Mouse (Mus musculus) yolk sac, embryonic 10.5 days (tissue): ENCODE data around the gene Pphln1.
"Not testable (repeated sequence)": the region's sequence is repeated elsewhere in the genome, so short reads cannot be mapped to it uniquely, and the experiment has no call there.

Experiments used
- DNase-seq: peaks from one replicate; pipeline ENCODE4 v3.0.0-alpha.2; 2017; ENCODE audit warnings: low spot score

Pphln1 gene

DNA sequence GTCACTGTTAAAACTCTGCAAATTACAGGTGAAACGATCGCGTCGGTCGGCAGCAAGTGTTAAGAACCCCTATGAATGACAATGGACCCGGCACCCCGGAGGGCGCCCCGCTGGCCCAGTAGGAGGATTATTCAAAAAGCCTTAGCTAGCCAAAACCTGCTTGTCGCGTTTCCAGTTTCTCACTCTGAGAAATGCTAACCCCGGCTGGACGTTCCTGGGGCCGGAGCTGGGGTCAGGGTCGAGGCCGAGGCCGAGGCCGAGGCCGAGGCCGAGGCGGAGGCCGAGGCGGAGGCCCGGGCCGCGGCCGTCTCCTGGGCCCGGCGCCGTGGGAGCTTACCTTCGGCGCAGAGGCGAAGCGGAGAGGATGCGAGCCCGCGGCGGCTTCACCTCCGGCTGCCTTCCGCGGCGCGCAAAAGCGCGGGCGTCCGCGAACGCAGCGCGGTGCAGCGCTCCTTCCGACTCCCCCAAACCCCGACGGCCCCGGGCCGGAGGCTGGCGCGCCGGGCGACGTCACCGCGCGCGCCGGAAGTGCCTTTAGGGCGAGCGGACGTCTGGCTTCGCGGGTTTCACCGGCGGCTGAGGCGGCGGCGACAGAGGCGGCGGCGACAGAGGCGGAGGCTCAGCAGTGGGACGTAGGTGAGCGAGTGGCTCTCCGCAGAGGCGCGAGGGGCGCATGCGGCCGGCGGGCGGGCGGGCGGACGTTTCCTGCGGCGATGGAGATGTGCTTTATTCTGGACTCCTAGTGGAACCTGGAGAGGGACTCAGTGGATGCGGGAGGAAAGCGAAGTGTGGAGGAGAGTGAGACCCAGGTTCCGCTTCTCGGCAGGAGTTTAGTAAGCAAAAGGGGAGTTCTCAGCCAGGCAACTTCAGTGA lies at the start of gene Pphln1, which contains the start of gene Zcrb1:
Gene Pphln1, plus strand, starts transcription at position 525 of the 873 bp plus-strand sequence.
Gene Zcrb1, minus strand, starts transcription at position 509 of the 873 bp plus-strand sequence.
- DNase-seq = peak; percentile 85

DNA sequence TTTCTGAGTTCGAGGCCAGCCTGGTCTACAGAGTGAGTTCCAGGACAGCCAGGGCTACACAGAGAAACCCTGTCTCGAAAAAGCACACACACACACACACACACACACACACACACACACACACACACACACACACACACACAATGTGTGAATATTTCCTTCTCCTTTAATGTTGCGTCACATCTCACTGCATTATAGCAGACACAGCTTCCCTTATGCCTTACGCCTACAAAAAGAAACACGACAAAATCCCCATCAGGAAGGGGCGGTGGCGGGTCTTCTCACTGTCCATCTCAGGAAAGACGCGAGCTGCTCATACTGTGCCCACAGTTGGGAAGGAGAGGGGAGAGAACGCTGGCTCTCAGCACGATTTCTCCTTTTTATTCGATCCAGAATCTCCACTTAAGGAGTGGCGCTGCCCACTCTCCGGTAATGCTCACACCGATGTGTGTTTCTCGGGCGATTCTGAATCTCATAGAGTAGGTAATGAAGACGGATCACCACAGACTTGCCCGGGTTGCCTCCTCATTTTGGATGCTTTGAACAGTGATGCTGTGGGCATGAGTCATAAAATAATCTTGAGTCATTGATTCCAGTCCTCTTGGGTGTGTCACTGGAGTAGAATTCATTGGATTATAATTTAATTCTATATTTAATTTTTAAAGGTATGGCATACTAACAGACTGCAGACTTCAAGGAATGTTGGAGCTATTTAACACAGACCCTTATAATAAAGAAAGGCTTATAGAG lies 39.6 kb upstream of the Pphln1 start:
- DNase-seq = no peak

DNA sequence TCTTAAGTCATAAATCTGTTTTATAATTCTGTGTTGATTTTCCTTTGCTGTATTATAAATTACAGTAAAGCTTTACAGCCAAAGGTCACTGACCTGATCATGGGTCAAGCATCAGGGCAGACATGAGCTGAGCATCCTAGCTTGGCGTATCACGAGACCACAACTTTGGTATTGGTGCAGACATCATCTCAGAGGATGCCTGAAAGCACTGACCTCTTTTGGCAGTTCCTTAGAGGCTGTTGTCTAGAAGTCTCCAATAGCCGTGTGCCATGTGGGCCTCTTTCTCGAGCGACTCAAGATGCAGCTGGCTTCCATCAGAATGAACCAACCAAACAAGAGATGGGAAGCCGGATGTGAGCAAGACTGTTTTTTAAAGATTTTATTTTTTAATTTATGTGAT lies 32.6 kb upstream of the Pphln1 start:
- DNase-seq = no peak

DNA sequence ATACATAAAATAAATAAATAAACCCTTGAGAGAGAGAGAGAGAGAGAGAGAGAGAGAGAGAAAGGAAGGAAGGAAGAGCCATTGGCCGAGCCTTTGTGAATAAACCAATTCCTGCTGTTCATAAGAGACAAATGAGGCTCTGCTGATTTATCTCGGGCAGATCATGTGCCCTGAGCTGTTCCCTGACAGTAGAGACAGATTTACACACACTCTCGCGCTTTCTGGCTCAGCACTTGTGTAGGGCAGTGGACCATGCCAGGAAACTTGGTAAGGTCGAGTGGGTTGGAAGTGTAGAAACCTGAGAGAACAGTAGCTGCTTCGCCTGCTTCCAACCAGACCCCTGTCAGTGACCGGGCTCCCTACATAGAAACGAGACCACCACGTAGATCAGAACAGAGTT lies 29.6 kb upstream of the Pphln1 start:
- DNase-seq = no peak

DNA sequence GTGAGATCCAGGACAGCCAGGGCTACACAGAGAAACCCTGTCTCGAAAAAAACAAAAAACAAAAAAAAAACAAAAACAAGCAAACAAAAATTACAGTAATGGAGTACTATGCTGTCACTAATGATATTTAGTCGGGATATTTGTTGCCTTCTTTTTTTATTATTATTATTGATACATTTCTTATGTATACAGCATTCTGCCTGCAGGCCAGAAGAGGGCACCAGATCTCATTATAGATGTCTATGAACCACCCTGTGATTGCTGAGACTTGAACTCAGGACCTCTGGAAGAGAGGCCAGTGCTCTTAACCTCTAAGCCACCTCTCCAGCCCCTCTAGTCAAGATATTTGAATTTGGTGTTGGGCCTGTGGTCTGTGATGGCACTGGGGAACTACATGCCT lies 26.3 kb upstream of the Pphln1 start:
- DNase-seq = no peak

DNA sequence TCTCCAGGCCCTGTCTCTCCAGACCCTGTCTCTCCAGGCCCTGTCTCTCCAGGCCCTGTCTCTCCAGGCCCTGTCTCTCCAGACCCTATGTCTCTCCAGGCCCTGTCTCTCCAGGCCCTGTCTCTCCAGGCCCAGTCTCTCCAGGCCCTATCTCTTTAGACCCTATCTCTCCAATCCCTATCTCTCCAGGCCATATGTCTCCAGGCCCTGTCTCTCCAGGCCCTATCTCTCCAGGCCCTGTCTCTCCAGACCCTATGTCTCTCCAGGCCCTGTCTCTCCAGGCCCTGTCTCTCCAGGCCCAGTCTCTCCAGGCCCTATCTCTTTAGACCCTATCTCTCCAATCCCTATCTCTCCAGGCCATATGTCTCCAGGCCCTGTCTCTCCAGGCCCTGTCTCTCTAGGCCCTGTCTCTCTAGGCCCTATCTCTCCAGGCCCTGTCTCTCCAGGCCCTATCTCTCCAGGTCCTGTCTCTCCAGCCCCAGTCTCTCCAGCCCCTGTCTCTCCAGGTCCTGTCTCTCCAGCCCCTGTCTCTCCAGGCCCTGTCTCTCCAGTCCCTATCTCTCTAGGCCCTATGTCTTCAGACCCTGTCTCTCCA lies 25.5 kb upstream of the Pphln1 start:
- DNase-seq = not testable (repeated sequence)

DNA sequence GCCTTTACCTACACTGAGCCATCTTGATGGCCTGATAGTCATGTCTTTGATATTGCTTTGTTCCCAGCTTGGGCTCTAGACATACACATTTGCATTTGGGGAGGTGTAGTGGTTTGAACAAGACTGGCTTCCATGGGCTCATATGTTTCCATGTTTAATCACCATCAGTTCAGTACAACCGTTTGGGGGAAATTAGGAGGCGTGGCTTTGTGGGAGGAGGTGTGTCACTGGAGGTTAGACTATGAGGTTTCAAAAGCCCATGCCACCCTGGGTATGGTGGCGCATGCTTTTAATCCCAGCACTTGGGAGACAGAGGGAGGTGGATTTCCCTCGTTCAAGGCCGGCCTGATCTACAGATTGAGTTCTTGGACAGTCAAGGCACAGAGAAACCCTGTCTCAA lies 22.5 kb upstream of the Pphln1 start:
- no peak for DNase-seq

DNA sequence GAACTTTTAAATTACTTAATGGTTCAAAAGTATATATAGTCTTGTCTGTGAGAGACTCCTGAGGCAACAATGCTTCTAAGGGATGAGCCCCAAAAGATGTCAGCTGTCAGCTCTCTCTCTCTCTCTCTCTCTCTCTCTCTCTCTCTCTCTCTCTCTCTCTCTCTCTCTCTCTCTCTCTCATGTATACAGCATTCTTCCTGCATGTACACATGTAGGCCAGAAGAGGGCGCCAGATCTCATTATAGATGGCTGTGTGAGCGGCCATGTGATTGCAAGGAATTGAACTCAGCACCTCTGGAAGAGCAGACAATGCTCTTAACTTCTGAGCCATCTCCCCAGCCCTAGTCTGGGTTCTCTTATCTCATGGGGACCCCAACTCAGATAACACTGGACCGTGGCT lies 19.0 kb upstream of the Pphln1 start:
- no peak for DNase-seq

DNA sequence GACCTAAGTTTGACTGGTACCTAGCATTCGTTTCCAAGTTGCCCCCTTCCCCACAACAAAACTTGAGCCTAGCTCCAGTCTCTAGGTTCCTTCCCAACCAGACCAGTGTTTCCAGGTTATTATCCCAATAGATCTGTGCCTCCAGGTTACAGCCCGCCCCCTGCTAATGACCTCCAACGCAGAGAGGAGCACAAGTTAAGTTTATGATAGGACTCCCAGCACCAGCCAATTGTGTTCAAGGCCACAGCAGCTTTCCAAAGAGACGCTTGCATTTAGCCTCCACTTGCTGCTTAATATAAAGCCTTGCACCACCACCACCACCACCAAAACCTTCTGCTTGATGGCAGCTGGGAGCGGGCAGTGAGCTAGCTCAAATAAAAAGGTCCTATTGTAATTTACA lies 16.8 kb upstream of the Pphln1 start:
- DNase-seq = no peak

DNA sequence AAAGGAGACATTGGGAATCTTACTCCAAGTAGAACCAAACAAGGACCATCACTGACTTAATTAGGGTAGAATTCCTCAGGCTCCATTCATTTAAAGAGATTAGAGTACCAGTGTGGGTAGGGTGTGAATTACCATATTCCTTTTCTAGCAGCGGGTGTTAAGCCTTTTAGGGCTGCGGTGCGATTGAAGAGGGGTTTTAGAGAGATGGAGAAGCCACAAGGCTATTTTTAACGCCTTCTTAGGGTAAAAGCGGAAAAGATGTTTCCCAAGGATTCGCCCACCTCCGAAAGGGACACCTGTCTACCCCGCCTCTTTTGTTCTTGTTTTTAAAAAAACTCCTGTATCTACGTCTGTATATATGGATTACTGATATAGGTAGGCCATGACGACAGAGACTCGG lies 881 bp upstream of the Pphln1 start:
- no peak for DNase-seq

DNA sequence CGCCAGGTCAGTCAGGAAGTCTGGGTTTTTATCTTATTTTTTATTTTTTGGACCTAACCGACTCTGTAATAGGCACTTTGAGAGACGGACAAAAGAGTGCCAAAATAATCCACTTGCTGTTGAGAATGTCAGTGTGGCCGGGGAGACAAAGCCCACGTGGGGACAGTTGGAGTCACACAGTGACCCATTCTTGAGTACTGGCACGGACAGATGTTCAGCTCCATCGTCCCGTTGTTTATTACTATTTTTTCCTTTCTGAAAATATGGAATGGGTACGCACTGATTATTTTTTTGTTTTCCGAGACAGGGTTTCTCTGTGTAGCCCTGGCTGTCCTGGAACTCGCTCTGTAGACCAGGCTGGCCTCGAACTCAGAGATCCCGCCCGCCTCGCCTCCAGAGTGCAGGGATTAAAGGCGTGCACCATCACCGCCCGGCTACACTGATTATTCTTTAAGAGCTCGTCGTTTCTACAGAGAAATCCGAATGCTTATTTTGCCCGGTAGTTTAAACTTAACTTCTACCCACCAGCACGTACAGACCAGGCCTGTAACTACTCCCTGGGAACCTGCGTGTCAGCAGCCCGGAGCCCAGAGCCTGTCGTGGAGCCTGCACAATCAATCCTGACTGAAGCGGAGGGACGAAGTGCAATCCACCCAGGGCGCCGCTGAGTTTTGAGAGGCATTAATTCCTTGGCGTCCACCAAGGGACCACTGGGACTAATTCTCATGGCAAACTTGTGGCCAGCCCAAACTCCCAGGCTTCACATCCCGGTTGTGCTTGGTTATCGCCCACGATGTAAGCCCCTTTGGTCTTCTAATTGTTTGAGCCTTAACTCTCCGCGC lies 770 bp downstream of the Pphln1 start:
- no peak for DNase-seq

DNA sequence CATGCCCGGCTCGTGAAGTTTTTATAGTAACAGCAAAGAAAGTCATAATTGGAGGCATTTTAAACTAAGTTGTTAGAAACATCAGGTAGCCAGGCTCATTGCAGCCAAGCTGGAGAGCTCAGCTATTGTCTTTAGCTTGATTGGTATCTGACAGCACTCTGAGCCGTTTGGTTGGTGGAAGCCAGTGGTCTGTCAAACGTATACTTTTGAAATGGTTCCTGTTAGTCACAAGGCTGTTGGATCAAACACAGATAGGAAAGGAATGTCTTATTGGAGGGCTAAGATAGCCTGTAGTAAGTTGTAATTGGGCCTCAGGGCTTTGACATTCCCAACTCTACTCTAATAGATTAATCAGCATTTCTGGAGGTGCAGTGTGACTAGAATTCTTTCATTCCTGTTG lies 3.3 kb downstream of the Pphln1 start:
- DNase-seq = no peak

DNA sequence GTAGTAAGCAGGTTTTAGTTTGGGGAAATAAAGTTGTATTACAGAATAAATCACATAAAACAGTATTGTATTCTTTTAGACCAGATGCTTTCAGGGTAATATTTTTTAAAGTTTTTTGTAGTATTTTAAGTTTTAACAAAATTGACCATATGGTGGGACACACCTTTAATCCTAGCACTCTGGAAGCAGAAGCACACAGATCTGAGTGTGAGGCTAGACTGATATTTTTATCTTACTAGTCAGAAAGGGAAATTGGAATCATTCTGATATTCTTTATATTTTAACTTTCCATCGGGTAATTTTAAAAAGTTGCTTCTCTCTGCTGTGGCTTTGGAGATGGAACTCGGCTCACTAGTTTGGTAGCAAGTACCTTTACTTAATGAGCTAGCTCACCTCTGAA lies 4.6 kb downstream of the Pphln1 start:
- no peak for DNase-seq

DNA sequence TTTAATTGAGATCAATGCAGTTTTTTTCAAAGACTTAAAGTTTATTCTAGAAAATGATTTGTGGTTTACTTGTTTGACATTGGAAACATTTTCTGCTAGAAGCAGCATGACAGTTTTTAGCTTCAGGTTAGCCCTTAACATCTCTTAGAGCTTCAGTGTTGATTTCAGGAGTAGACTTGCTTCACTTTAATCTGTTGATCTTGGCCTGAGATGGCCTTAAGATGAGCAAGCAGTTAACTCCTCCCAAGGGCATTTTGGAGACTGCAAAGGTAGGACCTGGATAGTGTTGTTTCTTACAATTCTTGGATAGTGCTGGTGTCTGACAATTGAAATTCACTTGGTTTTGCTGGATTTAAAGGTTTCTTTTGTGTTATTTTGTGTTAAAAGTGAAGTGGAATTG lies 6.7 kb downstream of the Pphln1 start:
- DNase-seq = no peak

DNA sequence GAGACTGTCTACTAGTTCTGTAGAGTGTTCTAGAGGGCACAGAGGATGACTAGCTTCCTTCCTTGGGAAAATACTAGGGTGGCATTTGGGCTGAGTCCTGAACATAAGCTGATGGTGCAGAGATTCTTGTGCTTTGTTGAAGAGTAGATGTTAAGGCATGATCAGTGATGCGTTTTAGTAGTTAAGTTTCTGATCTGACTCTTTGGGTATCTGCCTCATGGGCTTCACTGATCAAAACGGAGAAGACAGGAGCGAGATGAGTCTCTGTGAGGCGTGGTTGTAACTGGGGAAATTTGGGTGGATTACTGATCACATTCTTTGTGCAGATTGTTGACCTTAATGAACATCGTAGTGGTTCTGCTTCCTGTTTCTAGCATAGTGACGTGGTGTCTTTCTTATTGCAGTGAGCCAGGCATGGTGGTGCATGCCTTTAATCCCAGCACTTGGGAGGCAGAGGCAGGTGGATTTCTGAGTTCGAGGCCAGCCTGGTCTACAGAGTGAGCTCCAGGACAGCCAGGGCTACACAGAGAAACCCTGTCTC lies 7.4 kb downstream of the Pphln1 start:
- DNase-seq = no peak

DNA sequence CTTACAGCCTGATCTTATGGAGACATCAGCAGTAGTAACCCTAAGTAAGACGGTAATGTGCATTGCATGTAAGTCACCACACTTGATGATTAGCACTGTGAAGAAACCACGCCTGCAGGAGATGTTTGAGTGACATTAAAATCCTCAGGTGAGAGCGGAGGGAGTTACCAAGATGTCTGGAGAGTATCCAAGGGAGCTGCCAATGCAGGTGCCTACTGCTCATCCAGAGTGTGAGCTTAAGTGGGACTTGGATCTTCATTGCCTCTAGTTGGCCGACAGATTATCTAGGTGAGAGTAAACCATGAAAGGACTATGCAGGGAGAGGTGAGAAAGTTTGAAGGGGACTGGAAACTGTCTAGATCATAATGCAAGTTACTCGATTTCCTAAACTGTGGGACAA lies 8.3 kb downstream of the Pphln1 start:
- no peak for DNase-seq

DNA sequence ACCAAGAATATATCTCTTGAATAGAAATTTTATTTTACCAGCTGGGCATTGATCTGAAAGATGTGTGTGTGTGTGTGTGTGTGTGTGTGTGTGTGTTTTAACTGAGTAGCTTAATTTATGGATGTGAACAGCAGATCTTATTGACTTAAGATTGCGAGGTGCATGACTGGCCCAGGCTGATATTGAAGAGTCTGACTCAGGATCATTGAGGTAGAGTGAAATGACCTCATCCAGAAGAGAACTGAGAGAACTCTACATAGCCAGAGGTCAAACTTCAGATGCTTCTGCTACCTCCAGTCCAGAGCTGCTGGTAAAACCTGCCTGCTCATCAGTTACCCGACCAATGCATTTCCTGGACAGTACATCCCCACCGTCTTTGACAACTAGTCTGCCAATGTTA lies 14.3 kb downstream of the Pphln1 start:
- no peak for DNase-seq

DNA sequence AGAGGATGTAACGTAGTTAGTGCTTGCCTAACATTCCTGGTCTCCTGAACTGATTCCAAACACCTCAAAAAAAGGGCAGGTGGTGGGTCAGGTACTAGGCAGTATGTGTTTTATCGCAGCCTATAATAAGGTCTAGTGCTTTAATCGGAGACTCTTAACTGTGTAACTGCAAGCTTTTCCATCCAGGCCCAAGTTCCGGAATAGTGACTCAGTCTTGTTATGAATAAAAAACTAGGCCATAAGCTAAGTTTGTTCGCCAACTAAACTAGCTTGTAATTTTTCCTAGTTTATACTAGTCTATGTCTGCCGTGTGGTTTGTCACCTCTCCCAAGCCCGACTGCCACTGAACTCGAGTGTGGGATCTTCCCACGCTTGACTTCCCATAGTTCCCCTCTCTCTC lies 16.3 kb downstream of the Pphln1 start:
- DNase-seq = no peak

DNA sequence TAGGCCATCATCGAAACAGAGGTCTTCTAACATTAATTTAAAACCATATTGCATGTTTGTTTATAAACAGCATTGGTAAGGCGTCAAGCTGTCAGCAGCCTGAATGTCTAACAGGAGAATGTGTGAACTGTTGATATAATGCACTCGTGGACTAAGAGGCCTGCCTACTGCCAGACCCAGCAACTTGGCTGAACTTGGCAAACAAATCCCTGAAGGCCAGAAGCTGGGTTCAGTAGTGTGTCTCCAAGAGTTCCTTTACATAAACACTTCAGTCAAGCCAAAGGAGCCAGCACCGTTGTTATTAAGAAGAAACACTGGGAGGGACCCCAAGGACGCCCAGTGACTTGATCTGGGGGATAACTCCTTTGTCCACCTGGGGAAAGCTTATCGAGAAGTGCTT lies 18.1 kb downstream of the Pphln1 start:
- no peak for DNase-seq

DNA sequence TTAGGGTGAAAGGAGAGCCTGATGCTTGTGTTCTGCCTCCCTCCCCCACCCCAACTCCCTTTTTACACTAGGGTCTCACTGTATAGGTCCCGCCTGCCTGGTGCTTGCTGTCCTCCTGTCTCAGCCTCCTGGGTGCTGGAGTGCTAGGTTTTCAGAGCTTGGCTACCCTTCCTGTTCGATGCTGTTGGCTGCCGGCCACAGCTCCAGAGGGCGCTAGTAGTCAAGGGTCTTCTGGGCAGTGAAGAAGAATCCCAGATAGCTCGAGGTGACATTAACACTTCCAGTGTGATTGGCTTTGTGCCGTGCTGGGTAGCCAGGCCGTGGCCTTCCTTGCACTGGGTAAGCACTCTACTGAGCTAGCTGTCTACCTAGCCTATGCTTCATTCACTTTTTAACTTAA lies 22.4 kb downstream of the Pphln1 start:
- no peak for DNase-seq

DNA sequence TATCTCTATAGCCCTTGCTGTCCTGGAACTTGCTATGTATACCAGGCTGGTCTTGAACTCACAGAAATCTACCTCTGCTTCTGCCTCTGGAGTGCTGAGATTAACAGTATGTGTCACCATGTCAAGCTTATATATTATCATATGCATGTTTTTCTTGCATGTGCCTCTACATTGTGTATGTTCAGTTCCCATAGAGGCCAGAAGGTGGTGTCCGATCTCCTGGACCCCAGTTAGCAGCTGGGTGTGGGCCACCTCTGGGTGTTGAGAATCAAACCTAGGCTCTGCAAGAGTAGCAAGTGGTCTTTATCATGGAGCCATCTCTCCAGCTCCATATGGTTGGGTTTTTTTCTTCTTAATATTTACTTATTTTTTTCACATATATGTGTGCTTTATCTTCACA lies 24.4 kb downstream of the Pphln1 start:
- DNase-seq = no peak

DNA sequence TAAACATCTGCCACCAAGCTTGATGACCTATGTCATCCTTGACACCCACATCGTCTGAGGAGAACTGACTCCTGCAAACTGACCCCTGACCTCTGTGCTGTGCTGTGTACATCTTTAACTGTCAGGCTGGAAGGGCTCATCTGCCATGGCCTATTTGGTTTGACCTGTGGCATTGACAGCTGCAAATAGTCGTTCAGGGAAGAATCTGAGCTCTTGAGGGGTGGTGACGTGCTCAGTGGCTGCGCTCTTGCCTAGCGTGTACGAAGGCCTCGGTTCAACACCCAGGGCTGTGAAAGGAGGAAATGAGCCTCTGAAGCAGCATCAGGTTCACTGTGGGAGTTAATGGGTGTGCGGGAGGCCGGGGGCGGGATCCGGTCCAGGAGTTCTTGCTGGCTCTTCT lies 35.7 kb downstream of the Pphln1 start:
- DNase-seq = peak; percentile 70
